Mouse (Mus musculus): ENCODE data around the gene Emc10. TPM values are rescaled to one million over a fixed set of nuclear protein-coding genes. Genes with fewer than 3 reads are reported as not detected.

The Emc10 gene
- 101 and 114 TPM in 2 replicates for polyA plus RNA-seq (2014; fragmentation: Nextera tagmentation; extraction: Ambion mirVana)

GRCm38 (mm10) chr7:44495992-44496770, at the start of gene Emc10, which contains the start of gene Fam71e1:
Gene Emc10 (minus strand): TSS chr7:44496529.
Gene Fam71e1 (plus strand): TSS chr7:44496581.
- Histone ChIP-seq H3K27me3 (ENCODE audit: control insufficient read depth, insufficient read depth, low read length) (peaks cover 9% of the 10 kb centered on the region; the same call in 1 of the 2 replicates), H3K36me3 (ENCODE audit: control insufficient read depth, insufficient read depth, low read length) (peaks cover 31% of the 10 kb centered on the region), H3K9me3 (ENCODE audit: control insufficient read depth, low read length) (no peaks in the 10 kb centered on the region), H3K27ac (replicated peaks in 1 of 2; ENCODE audit: control insufficient read depth in 1 of 2, insufficient read depth in 1 of 2, low read depth in 2 of 2, low read length in 2 of 2) (peak within 1 kb of the TSS; percentile 79 to 91), H3K4me2 (ENCODE audit: low read length) (peak within 1 kb of the TSS; percentile 85), H3K9ac (ENCODE audit: low read length) (peak within 1 kb of the TSS; percentile 83), H3K4me1 (ENCODE audit: control insufficient read depth in 2 of 2, insufficient read depth in 2 of 2, low read length in 2 of 2) (peaks cover 7 to 8% of the 10 kb centered on the region in 2 experiments), H3K4me3 (ENCODE audit: control insufficient read depth in 1 of 2, insufficient read depth in 1 of 2, low read depth in 1 of 2, low read length in 2 of 2) (peak within 1 kb of the TSS; percentile 69 to 76)
- ATAC-seq (ENCODE audit: insufficient number of reproducible peaks, insufficient read depth, low FRiP score, low read depth), result peak; percentile 91
- under 1% methylated on average over 58 of the region's 58 CpGs for WGBS

GRCm38 (mm10) chr7:44543071-44543470, 46.7 kb upstream of the Emc10 start:
- H3K9me3 ChIP-seq (ENCODE audit: control insufficient read depth, low read length), result no peaks in the 10 kb centered on the region
- peaks cover 8% of the 10 kb centered on the region in 2 experiments; a peak in 2 of 4 replicates for H3K4me1 ChIP-seq (ENCODE audit: control insufficient read depth in 2 of 2, insufficient read depth in 2 of 2, low read length in 2 of 2)
- H3K4me2 ChIP-seq (ENCODE audit: low read length), result no peak overlapping the region
- no peak overlapping the region for H3K4me3 ChIP-seq (ENCODE audit: control insufficient read depth in 1 of 2, insufficient read depth in 1 of 2, low read depth in 1 of 2, low read length in 2 of 2)
- 76% methylated on average over 12 of the region's 12 CpGs for WGBS
- H3K36me3 ChIP-seq (ENCODE audit: control insufficient read depth, insufficient read depth, low read length), result peaks cover 52% of the 10 kb centered on the region
- H3K27ac ChIP-seq (replicated peaks in 1 of 2; ENCODE audit: control insufficient read depth in 1 of 2, insufficient read depth in 1 of 2, low read depth in 2 of 2, low read length in 2 of 2), result no peak overlapping the region
- H3K9ac ChIP-seq (ENCODE audit: low read length), result no peak overlapping the region
- ATAC-seq (ENCODE audit: insufficient number of reproducible peaks, insufficient read depth, low FRiP score, low read depth), result no peak
- H3K27me3 ChIP-seq (ENCODE audit: control insufficient read depth, insufficient read depth, low read length), result no peaks in the 10 kb centered on the region

GRCm38 (mm10) chr7:44542555-44542954, 46.2 kb upstream of the Emc10 start:
- H3K9me3 ChIP-seq (ENCODE audit: control insufficient read depth, low read length), result no peaks in the 10 kb centered on the region
- no peak overlapping the region for H3K4me2 ChIP-seq (ENCODE audit: low read length)
- no peak overlapping the region for H3K9ac ChIP-seq (ENCODE audit: low read length)
- no peaks in the 10 kb centered on the region for H3K27me3 ChIP-seq (ENCODE audit: control insufficient read depth, insufficient read depth, low read length)
- ATAC-seq (ENCODE audit: insufficient number of reproducible peaks, insufficient read depth, low FRiP score, low read depth), result no peak
- H3K4me1 ChIP-seq (ENCODE audit: control insufficient read depth in 2 of 2, insufficient read depth in 2 of 2, low read length in 2 of 2), result peaks cover 3% of the 10 kb centered on the region in 2 experiments; a peak in 2 of 4 replicates
- WGBS, result 93% methylated on average over 11 of the region's 11 CpGs
- H3K36me3 ChIP-seq (ENCODE audit: control insufficient read depth, insufficient read depth, low read length), result peaks cover 57% of the 10 kb centered on the region
- no peak overlapping the region for H3K4me3 ChIP-seq (ENCODE audit: control insufficient read depth in 1 of 2, insufficient read depth in 1 of 2, low read depth in 1 of 2, low read length in 2 of 2)
- no peak overlapping the region for H3K27ac ChIP-seq (replicated peaks in 1 of 2; ENCODE audit: control insufficient read depth in 1 of 2, insufficient read depth in 1 of 2, low read depth in 2 of 2, low read length in 2 of 2)

- Histone ChIP-seq H3K9ac (ENCODE audit: low read length) (no peak overlapping the region), H3K4me3 (ENCODE audit: control insufficient read depth in 1 of 2, insufficient read depth in 1 of 2, low read depth in 1 of 2, low read length in 2 of 2) (no peak overlapping the region), H3K36me3 (ENCODE audit: control insufficient read depth, insufficient read depth, low read length) (peaks cover 91% of the 10 kb centered on the region), H3K27ac (replicated peaks in 1 of 2; ENCODE audit: control insufficient read depth in 1 of 2, insufficient read depth in 1 of 2, low read depth in 2 of 2, low read length in 2 of 2) (no peak overlapping the region), H3K4me1 (ENCODE audit: control insufficient read depth in 2 of 2, insufficient read depth in 2 of 2, low read length in 2 of 2) (peaks cover 2 to 10% of the 10 kb centered on the region in 2 experiments; a peak in 1 of 4 replicates), H3K27me3 (ENCODE audit: control insufficient read depth, insufficient read depth, low read length) (no peaks in the 10 kb centered on the region), H3K9me3 (ENCODE audit: control insufficient read depth, low read length) (no peaks in the 10 kb centered on the region), H3K4me2 (ENCODE audit: low read length) (no peak overlapping the region)
- ATAC-seq (ENCODE audit: insufficient number of reproducible peaks, insufficient read depth, low FRiP score, low read depth), result no peak
- WGBS, result 88% methylated on average over 40 of the region's 41 CpGs
These were observed 42.7 kb upstream of the Emc10 start for GRCm38 (mm10) chr7:44538756-44539624.

- H3K4me1 ChIP-seq (ENCODE audit: control insufficient read depth in 2 of 2, insufficient read depth in 2 of 2, low read length in 2 of 2), result peaks cover 2 to 10% of the 10 kb centered on the region in 2 experiments; a peak in 1 of 4 replicates
- no peak overlapping the region for H3K4me3 ChIP-seq (ENCODE audit: control insufficient read depth in 1 of 2, insufficient read depth in 1 of 2, low read depth in 1 of 2, low read length in 2 of 2)
- no peak overlapping the region for H3K4me2 ChIP-seq (ENCODE audit: low read length)
- 90% methylated on average over 13 of the region's 13 CpGs for WGBS
- H3K27me3 ChIP-seq (ENCODE audit: control insufficient read depth, insufficient read depth, low read length), result no peaks in the 10 kb centered on the region
- H3K9ac ChIP-seq (ENCODE audit: low read length), result no peak overlapping the region
- H3K36me3 ChIP-seq (ENCODE audit: control insufficient read depth, insufficient read depth, low read length), result peaks cover 98% of the 10 kb centered on the region
- no peak overlapping the region for H3K27ac ChIP-seq (replicated peaks in 1 of 2; ENCODE audit: control insufficient read depth in 1 of 2, insufficient read depth in 1 of 2, low read depth in 2 of 2, low read length in 2 of 2)
- ATAC-seq (ENCODE audit: insufficient number of reproducible peaks, insufficient read depth, low FRiP score, low read depth), result no peak
- H3K9me3 ChIP-seq (ENCODE audit: control insufficient read depth, low read length), result no peaks in the 10 kb centered on the region
These were observed 41.2 kb upstream of the Emc10 start for GRCm38 (mm10) chr7:44537496-44537895.

GRCm38 (mm10) chr7:44537009-44537408, 40.7 kb upstream of the Emc10 start:
- H3K9me3 ChIP-seq (ENCODE audit: control insufficient read depth, low read length), result no peaks in the 10 kb centered on the region
- no peak overlapping the region for H3K4me2 ChIP-seq (ENCODE audit: low read length)
- no peak overlapping the region; a peak in 1 of 4 replicates for H3K27ac ChIP-seq (replicated peaks in 1 of 2; ENCODE audit: control insufficient read depth in 1 of 2, insufficient read depth in 1 of 2, low read depth in 2 of 2, low read length in 2 of 2)
- no peak for ATAC-seq (ENCODE audit: insufficient number of reproducible peaks, insufficient read depth, low FRiP score, low read depth)
- no peak overlapping the region for H3K4me3 ChIP-seq (ENCODE audit: control insufficient read depth in 1 of 2, insufficient read depth in 1 of 2, low read depth in 1 of 2, low read length in 2 of 2)
- H3K27me3 ChIP-seq (ENCODE audit: control insufficient read depth, insufficient read depth, low read length), result no peaks in the 10 kb centered on the region
- peaks cover 2 to 10% of the 10 kb centered on the region in 2 experiments; a peak in 1 of 4 replicates for H3K4me1 ChIP-seq (ENCODE audit: control insufficient read depth in 2 of 2, insufficient read depth in 2 of 2, low read length in 2 of 2)
- H3K9ac ChIP-seq (ENCODE audit: low read length), result no peak overlapping the region
- H3K36me3 ChIP-seq (ENCODE audit: control insufficient read depth, insufficient read depth, low read length), result peaks cover 95% of the 10 kb centered on the region
- WGBS, result 67% methylated on average over 7 of the region's 7 CpGs

- Histone ChIP-seq H3K4me2 (ENCODE audit: low read length) (no peak overlapping the region), H3K9ac (ENCODE audit: low read length) (no peak overlapping the region), H3K4me1 (ENCODE audit: control insufficient read depth in 2 of 2, insufficient read depth in 2 of 2, low read length in 2 of 2) (peaks cover 2 to 10% of the 10 kb centered on the region in 2 experiments; a peak in 1 of 4 replicates), H3K27ac (replicated peaks in 1 of 2; ENCODE audit: control insufficient read depth in 1 of 2, insufficient read depth in 1 of 2, low read depth in 2 of 2, low read length in 2 of 2) (no peak overlapping the region; a peak in 1 of 4 replicates), H3K36me3 (ENCODE audit: control insufficient read depth, insufficient read depth, low read length) (peaks cover 90% of the 10 kb centered on the region), H3K27me3 (ENCODE audit: control insufficient read depth, insufficient read depth, low read length) (no peaks in the 10 kb centered on the region), H3K9me3 (ENCODE audit: control insufficient read depth, low read length) (no peaks in the 10 kb centered on the region), H3K4me3 (ENCODE audit: control insufficient read depth in 1 of 2, insufficient read depth in 1 of 2, low read depth in 1 of 2, low read length in 2 of 2) (no peak overlapping the region)
- whole genome bisulfite sequencing, result 57% methylated on average over 6 of the region's 6 CpGs
- no peak for ATAC-seq (ENCODE audit: insufficient number of reproducible peaks, insufficient read depth, low FRiP score, low read depth)
These were observed 40.2 kb upstream of the Emc10 start for GRCm38 (mm10) chr7:44536590-44536968.
